ENCODE assay signal across 9 mouse cellular contexts in the genomic region with DNA sequence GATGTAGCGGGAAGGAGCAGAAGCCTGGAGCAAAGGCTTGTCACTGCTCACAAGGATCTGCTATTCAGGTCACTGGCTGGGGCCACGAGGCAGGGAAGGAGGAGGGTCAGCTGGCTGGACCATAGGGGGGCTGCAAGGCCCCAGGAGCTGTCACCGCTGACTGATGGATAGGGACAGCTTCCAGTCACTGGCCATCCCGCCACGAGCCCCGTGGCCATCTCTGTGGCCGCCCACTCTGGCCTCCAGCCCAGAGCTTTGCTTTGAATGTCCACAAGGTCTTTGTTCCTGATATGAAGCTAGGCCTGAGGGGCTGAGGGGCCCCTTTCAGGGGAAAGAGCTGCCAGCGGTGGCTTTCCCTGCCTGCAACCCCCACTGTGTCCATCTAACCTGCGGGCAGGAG.
A peak's percentile ranks its signal among the peaks of the same experiment; 100 is the strongest.
DNase-seq lines count a peak whose midpoint lies in the region; ATAC-seq lines count a peak whose summit lies in the region.
"Had no signal": no experiment of that assay in that cellular context is flagged by ENCODE, and none has a peak within 500 bp of the region (broad histone marks: within the 10 kb centered on the region; RNA-seq: fewer than 3 reads in every experiment).

No protein-coding gene starts in this region.

- 2% methylated on average over 9 of the region's 9 CpGs for WGBS in heart, embryonic 14.5 days
- 4% methylated on average over 9 of the region's 9 CpGs for whole genome bisulfite sequencing in forebrain, embryonic 13.5 days
- 14% methylated on average over 9 of the region's 9 CpGs for WGBS in midbrain, embryonic 11.5 days

- H3K36me3 ChIP-seq in heart, embryonic 14.5 days (ENCODE audit: control insufficient read depth, insufficient read depth, low read length) = no peaks in the 10 kb centered on the region
- H3K36me3 ChIP-seq in forebrain, embryonic 13.5 days (ENCODE audit: poor library complexity, severe bottlenecking) = no peaks in the 10 kb centered on the region
- H3K36me3 ChIP-seq in midbrain, embryonic 11.5 days (ENCODE audit: control insufficient read depth, insufficient read depth, low read length) = no peaks in the 10 kb centered on the region

- H3K4me1 ChIP-seq in heart, embryonic 14.5 days (ENCODE audit: control insufficient read depth in 2 of 2, insufficient read depth in 2 of 2, low read length in 2 of 2) = peaks cover 43 to 67% of the 10 kb centered on the region in 2 experiments
- peaks cover 44% of the 10 kb centered on the region for H3K4me1 ChIP-seq in forebrain, embryonic 13.5 days
- H3K4me1 ChIP-seq in midbrain, embryonic 11.5 days (ENCODE audit: control insufficient read depth, insufficient read depth, low read length) = peaks cover 29% of the 10 kb centered on the region

- H3K9me3 ChIP-seq in heart, embryonic 14.5 days (ENCODE audit: control insufficient read depth, low read length) = no peaks in the 10 kb centered on the region
- no peaks in the 10 kb centered on the region for H3K9me3 ChIP-seq in forebrain, embryonic 13.5 days (replicated peaks)
- no peaks in the 10 kb centered on the region for H3K9me3 ChIP-seq in midbrain, embryonic 11.5 days (ENCODE audit: control insufficient read depth, low read length)

- 0 out of 2 replicates have a peak overlapping the region, but pooled peaks have one; percentile 24 for H3K4me2 ChIP-seq in heart, embryonic 14.5 days (ENCODE audit: low read length)
- H3K4me2 ChIP-seq in forebrain, embryonic 13.5 days = no peak overlapping the region; the same call in 1 of the 2 replicates
- no peak overlapping the region for H3K4me2 ChIP-seq in midbrain, embryonic 11.5 days

- DNase-seq in heart, adult 9 months (ENCODE audit: low spot score in 2 of 2) = no peak
- peak; percentile 22 to 47 for DNase-seq in cerebellum, postnatal 25 days
- no peak for DNase-seq in midbrain, embryonic 11.5 days (ENCODE audit: low spot score, missing footprints)
- DNase-seq in spleen, postnatal 10 days (ENCODE audit: low spot score in 2 of 2) = no peak
- DNase-seq in adrenal gland, adult 18-20 months (ENCODE audit: low spot score in 2 of 2) = no peak
- DNase-seq: kidney, postnatal 36 days had no signal

- ATAC-seq in heart, embryonic 14.5 days (ENCODE audit: insufficient number of reproducible peaks, insufficient read depth, low FRiP score, low read depth) = peak; percentile 51
- peak; percentile 56 for ATAC-seq in forebrain, embryonic 13.5 days
- ATAC-seq in midbrain, embryonic 11.5 days (ENCODE audit: low FRiP score) = peak; percentile 62
- ATAC-seq in megakaryocyte, adult 5-6 weeks (ENCODE audit: poor library complexity, severe bottlenecking) = no peak

- H3K27me3 ChIP-seq in heart, embryonic 14.5 days (ENCODE audit: control insufficient read depth, insufficient read depth, low read length) = peaks cover 17% of the 10 kb centered on the region; the same call in 1 of the 2 replicates
- no peaks in the 10 kb centered on the region for H3K27me3 ChIP-seq in forebrain, embryonic 13.5 days
- H3K27me3 ChIP-seq in midbrain, embryonic 11.5 days (ENCODE audit: control insufficient read depth, insufficient read depth, low read length) = no peaks in the 10 kb centered on the region

- H3K9ac ChIP-seq in heart, embryonic 14.5 days (ENCODE audit: low read length) = peak overlapping the region; percentile 21; the same call in 1 of the 2 replicates
- H3K9ac ChIP-seq in forebrain, embryonic 13.5 days = peak overlapping the region; percentile 48; the same call in 1 of the 2 replicates
- peak overlapping the region; percentile 57 for H3K9ac ChIP-seq in midbrain, embryonic 11.5 days (ENCODE audit: low read length)

- no peak overlapping the region for H3K4me3 ChIP-seq in heart, embryonic 14.5 days (ENCODE audit: control insufficient read depth in 1 of 2, insufficient read depth in 1 of 2, low read depth in 1 of 2, low read length in 2 of 2)
- H3K4me3 ChIP-seq in forebrain, embryonic 13.5 days = no peak overlapping the region
- no peak overlapping the region for H3K4me3 ChIP-seq in midbrain, embryonic 11.5 days (ENCODE audit: low read depth, low read length)

- peak overlapping the region; percentile 50 to 67 for H3K27ac ChIP-seq in heart, embryonic 14.5 days (replicated peaks in 1 of 2; ENCODE audit: control insufficient read depth in 1 of 2, insufficient read depth in 1 of 2, low read depth in 2 of 2, low read length in 2 of 2)
- H3K27ac ChIP-seq in forebrain, embryonic 13.5 days = peak overlapping the region; percentile 71
- peak overlapping the region; percentile 32; the same call in 1 of the 2 replicates for H3K27ac ChIP-seq in midbrain, embryonic 11.5 days (ENCODE audit: low read depth, low read length)

Comparison
In these comparisons a context has a peak if more than half of its experiments do, and no peak if none do; other contexts are left out.
1. DNase-seq: peak in cerebellum, postnatal 25 days (2 of 2); none in heart, adult 9 months (0 of 2), midbrain, embryonic 11.5 days (single experiment), spleen, postnatal 10 days (0 of 2) and adrenal gland, adult 18-20 months (0 of 2).
2. Peak in every context shown above with its lines, with median percentiles within 50 percentile points of each other: H3K27ac ChIP-seq and H3K9ac ChIP-seq.